Mouse (Mus musculus) thymus, adult 2 months (tissue): ENCODE data around the gene Nsd2.

Experiments
- CTCF ChIP-seq: fragments of 200-500 bp; IDR thresholded peaks from 2 replicates; pipeline ENCODE4 v1.5.1; 2012; ENCODE audit warnings: mild to moderate bottlenecking, control low read depth, low read length, moderate library complexity, borderline replicate concordance; ENCODE audit not compliant: control insufficient read depth, poor library complexity, insufficient read depth; ENCODE audit errors: extremely low read depth
- POLR2A ChIP-seq: fragments of 200-500 bp; IDR thresholded peaks from 2 replicates; pipeline ENCODE4 v1.6.1; 2012; ENCODE audit warnings: mild to moderate bottlenecking, low read length, control low read depth, moderate library complexity; ENCODE audit not compliant: control insufficient read depth, poor library complexity, insufficient read depth; ENCODE audit errors: extremely low read depth

DNA sequence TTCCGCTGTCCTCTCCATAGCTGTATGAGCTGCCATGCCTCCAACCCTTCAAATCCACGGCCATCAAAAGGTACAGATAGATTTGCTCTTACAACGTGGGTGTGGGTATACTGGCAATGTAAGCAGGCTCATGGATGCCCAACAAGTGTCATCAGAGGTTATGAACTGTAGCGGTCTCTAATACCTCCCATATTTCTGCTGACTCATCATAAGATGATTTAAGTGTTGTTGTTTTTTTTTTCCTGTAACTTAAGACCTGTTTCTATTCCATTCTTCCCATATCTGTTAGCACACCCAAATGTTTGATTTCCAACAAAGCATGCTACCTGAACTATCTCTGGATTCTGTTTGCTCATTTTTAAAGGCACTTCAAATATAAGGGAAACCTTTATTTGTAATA lies 60.6 kb downstream of the Nsd2 start:
- no peak for TF ChIP-seq POLR2A
- TF ChIP-seq CTCF: no peak
